Mouse (Mus musculus) layer of hippocampus, postnatal 14 days (tissue): Measurements from ENCODE around the gene Smarcal1. TPM values are rescaled to one million over a fixed set of nuclear protein-coding genes. Genes with fewer than 3 reads are reported as not detected.
A peak's percentile ranks its signal among the peaks of the same experiment; 100 is the strongest.

ENCODE experiments used
- DNase-seq, 2 experiments: peaks; one replicate each; pipeline ENCODE4 v3.0.0; 2021 to 2022; ENCODE audit warnings: low spot score in 2 of 2, mixed read lengths in 1 of 2
- long read RNA-seq, 2 experiments: library from polyadenylated mRNA; stranded (forward); transcript quantifications; one replicate each; pipeline ENCODE4 v2.0.0; 2021
- total RNA-seq, 2 experiments: library from RNA; stranded (reverse); gene quantifications; 2 replicates each; pipeline ENCODE4 v1.2.3; 2021

The Smarcal1 gene
- total RNA-seq = 10 to 100 TPM; 47.4 to 50.8 TPM
- long read RNA-seq, experiment 1, transcript Smarcal1-201 (17 exons, 3,059 nt) = major isoform, 6 of 13 reads
- long read RNA-seq, experiment 1, partial matches to known transcripts = 3 of 13 reads
- long read RNA-seq, experiment 1, other reads (novel, unspliced or antisense) = 4 of 13 reads
- long read RNA-seq, experiment 2, transcript Smarcal1-201 (17 exons, 3,059 nt) = major isoform, 7 of 17 reads
- long read RNA-seq, experiment 2, partial matches to known transcripts = 5 of 17 reads
- long read RNA-seq, experiment 2, other reads (novel, unspliced or antisense) = 4 of 17 reads

DNA sequence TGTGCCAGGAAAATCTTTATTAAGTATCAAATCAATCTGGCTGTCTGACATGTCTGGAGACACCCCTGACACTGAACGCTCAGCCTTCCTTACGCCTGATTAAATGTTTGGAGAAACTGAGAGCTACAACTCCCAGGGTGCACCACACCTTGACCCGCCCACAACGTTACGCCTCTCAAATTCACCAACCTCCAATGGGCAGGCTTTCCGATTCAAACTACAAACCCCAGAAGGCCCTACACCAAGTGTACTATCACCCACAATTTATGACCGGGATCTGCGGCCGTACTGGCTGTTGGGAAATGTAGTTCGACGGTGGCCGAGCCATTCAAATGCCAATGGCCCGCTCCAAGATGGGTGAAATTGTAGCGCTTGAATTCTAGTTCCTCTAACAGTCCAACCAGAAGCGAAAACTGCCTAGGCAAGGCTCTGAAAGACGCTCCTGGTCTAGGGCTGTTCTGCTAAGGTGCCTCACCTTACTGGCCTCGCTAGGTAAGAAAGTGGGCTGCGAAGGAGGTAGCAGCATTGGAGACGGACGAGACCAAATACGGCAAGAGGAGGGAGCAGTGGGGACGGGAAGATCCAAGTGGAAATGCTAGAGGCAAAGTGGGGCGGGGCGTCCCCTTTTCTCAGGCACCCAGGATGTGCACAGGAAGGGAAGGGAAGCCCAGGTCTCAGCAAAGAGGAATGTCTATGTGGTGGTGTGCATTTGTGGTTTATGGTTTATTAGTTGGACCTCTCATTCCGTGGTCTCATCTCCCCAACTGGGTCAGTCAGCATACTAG lies at the start of gene Smarcal1:
Smarcal1 (plus strand) TSS at position 305 of the 785 bp plus-strand sequence.
- peak; percentile 96 to 99 for DNase-seq

DNA sequence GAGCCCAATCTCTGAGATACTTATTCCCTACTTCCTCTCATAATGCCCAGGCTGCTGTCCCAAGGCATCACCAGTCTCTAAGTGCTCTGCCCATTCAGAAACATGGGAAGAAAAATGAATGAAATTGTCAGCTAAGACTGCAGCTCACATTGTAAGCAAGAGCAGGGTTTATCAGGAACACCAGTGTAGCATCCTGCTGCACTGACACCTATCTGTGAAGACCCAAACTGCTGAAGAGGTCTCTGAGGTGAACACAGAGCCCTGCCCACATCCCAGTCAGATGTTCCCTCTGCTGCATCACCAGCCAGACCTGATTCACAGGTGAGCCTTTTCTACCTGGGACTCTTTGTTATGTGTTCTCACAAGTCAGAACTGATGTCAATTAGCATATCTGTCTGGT lies 49.6 kb upstream of the Smarcal1 start:
- no peak for DNase-seq

DNA sequence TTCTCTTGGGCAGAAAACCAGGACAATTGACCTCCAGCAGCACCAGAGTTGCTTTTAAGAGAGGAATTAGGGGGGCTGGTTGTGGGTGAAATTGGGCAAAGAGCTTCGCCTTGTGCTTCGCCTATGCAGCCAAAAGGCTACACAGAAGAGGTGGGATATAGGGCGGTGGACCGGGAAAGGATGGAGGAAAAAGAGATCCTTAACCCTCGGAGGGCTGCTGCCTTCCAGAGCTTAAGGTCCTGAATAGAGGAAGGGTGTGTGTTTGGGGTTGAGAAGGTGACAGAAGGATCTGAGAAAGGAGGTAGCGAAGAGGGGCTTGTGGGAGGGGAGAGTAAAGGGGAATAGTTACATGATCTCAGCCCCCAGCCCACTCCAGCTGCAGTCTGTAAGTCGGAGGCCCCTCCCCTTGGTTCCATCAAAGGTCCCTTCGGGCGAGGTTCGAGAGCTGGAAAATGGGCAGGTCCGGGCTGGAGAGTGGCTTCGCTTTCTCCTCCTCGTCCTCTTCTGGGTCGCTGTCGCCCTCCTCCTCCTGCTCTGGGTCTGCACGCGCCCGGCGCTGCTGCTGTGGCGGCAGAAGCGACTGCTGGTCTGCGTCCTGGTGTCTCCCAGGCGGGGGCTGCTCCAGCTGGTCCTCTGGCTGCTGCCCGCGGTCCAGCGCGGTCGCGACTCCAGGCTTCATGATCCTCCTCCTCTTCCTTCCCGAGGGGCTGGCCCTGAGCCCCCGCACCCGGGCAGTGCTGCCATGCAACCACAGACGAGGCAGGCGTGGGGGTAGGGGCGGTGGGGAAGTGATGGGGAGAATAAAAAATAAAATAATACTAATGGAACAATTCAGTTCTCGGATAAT lies 47.1 kb upstream of the Smarcal1 start:
- DNase-seq = peak; percentile 28 to 39

DNA sequence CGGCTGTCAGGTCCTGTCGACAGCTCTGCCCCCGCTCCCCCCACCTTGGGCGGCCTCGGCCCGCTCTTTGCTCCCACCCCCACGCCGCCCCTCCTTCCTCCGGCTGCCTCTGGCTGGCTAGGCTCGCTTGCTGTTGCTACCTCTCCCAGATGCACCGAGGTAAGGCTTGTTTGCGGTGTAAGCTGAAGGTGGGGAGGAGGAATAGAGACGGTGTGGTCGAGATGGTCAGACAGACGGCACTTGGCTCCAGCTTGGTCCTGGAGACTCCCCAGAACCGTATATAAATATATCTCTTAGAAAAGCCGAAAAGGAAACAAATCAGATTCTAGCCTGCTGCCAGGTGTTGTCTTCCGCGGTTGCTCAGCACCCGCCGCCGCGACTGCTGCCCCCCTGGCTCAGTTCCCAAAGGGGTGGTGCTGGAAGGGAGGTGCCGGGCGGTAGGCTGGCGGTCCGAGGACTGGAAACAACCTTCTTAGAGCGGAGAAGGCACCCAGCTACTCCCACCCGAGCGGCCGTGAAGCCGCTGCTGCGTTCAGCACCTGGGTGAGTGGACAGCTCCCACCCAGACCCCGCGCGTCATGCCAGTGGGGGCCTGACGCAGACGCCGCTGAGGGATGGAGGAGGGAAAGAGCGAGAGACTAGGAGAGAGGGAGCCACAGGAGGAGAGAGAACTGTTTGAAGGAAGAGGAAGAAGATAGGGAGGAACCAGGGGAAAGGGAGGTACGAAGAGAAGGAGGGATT lies 46.3 kb upstream of the Smarcal1 start, which contains the start of gene March4:
March4 (minus strand) TSS at position 320 of the 741 bp plus-strand sequence.
- peak; percentile 70 to 76 for DNase-seq

DNA sequence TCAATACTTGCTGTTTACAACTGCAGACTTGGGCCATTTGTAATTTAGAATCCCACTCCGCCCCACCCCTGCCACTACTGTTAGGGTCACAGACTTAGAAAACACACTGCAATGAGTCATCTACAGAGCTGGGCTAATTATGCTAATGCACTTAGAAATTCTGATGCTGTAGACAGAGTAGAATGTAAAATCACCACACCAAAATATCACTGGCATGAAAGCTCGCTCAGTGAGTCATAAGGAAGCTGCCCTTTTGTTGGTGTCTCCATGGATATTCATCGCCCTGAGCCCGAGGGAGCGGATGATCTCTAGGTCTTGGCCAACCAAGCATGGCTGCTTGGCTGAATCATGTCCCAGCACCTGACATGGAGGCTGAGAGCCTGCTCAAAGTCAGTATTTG lies 44.8 kb upstream of the Smarcal1 start:
- no peak for DNase-seq

DNA sequence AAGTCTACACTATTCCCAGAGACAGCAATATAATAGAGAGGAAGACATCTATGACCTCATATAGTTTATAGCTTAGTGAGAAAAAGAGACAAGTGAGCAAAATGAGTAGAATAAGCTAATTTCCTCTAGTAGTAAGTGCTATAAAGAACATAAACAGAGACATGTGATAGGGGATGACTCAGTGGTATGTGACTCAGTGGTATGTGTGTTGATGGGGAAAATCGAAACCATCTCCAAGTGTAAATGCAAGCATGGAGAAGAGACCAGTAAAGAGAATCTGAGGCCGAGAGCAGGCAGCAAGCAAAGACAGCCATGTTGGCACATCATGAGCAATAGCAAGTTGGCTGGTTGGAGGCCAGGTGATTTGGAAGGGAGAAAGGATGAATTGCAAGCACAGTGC lies 32.7 kb upstream of the Smarcal1 start:
- DNase-seq = no peak

DNA sequence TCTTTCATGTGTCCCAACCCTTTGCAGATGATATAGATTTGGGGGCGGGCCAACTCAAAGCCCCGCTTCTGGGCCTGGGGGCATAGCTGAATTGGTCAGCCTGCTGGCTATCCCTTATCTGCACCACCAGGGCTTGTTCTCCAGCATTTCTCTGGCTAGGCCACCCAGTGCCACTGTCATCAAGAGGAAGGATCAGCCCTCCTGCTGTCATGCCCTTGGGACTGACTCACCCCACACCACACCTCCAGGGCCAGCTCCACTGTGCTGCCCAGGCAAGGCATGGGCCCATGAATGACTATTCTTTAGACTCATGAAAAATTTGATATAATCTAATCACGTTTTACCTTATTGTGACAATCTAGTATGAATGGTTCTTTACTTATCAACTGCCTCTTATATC lies 26.6 kb upstream of the Smarcal1 start:
- no peak for DNase-seq

DNA sequence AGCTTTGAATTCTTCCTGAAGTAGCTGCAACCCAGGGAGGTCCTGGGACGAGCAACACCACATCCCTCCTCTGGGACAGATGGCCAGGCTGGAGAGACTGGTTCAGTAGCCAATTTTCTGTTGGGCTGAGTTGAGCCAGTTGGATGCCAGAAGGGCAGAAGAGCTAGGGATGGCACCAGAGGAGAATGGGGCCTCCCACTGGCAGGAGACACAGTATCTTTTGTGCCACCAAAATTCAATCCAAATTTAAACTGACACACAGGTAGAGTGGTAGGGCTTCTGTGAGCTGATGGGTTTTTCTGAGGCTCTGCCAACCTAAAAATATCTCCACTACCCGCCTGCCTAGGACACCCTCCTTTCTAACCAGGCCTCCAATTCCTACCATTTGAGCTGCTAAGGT lies 24.4 kb upstream of the Smarcal1 start:
- DNase-seq = no peak

DNA sequence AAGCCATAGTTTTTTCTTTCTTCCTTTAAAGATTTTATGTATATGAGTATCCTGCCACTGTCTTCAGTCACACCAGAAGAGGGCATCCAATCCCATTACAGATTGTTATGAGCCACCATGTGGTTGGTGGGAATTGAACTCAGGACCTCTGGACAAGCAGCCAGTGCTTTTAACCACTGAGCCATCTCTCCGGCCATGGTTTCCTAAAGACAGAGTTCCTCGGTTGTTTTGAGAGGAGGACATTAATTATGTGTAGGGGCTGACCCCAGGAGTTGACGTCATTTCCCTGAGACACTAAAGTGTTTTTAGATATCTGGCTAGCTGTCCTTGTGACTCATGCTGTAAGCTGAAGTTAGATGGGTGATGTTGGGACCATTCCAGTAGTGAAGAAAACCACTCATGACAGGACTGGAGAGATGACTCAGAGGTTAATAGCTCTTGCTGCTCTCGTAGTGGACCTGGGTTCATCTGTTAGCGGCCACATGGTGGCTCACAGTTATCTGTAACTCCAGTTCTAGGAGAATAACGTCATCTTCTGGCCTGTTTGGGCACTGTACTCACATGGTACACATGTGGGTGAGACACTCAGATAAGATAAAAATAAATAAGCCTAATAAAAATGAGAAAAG lies 18.6 kb upstream of the Smarcal1 start:
- DNase-seq = no peak

DNA sequence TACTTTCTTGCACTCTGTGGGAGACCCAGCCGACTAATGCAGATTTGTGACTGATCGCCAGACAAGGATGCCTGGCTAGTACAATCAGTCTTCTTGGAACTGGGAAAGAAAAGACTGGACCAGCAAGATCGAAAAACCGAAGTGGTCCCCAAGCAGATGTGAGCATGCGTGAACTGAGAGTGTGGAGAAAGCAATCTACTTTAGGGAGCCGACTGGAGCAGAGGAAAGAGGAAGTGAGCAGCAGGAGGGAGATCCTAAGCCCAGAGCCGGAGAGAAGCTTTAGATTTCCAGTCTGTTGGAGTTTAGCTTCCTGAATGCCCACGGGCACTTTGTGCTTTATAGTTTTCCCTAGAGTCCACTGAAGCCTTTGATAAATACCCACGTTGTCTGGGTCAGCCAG lies 16.0 kb upstream of the Smarcal1 start:
- no peak for DNase-seq

DNA sequence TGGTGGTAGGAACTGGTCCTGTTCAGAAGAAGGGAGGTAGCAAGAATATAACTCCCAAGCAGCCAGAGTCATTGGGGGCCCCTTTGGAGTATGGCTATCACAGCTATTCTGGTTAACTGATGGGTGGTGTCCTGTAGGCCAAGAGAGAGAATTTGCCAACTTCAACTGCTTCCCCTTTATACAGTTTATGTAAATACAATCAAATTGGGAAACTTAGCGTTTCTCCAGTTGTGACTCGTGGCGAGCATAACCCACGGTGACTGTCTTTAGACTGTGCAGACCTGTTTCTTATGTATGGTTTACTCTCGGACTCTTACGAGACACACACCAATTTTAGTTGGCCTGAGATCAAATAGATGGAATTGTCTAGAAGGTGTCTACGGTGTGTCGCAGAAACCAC lies 14.3 kb upstream of the Smarcal1 start:
- no peak for DNase-seq

DNA sequence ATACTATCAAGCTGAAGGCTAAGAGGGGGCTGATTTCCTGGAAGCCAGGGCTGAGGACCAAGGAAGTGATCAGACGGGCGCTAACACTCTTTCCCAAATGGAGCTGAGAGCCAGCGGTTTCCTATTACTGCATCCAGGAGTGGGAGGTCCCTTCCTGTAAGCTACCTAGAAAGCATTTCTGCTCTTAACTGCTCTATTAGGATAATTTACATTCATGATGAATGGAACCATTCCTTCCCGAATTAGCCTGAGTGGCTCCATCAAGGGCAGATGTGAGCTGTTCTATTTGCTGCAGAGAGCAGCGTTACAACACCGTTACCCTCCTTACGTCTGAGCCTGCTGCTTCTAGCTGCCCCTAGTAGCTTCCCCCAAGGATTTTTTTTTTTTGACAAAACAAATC lies 9.0 kb upstream of the Smarcal1 start:
- DNase-seq = no peak

DNA sequence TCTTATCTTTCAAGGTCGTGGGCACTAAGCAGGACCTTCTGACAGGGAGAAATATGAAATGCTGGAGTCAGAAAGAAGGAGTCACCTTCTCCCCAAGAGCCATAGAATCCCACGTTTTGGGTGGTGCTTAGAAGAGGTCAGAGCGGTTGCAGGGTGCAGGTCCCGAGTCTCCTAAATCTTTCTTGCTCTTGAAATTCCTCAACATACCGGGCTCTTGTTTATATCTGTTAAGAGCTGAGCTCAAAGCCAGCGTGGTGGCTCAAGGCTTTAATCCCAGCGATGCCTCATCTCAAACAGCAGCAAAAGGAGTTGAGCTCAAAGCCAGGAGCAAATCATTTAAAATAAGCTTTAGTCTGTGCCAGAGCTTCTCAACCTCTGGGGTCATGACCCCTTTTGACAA lies 8.4 kb upstream of the Smarcal1 start:
- DNase-seq = no peak

DNA sequence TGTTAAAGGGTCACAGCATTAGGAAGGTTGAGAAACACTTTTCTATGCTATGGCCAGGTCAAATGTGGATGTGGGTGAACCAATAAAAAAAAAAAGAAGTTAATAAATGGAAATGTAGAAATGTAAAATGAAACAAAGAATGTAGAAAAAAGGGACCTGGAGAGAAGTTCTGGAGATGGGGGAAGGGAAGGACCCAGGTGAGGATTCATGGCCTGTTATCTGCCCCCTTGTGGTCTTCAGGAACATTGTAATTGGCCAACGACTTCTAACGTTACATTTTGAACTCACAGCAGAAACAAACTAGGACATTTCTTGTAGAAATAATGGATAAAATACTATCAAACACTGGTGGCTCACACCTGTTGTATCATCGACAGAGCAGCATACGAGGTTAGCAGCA lies 7.9 kb upstream of the Smarcal1 start:
- DNase-seq = no peak

DNA sequence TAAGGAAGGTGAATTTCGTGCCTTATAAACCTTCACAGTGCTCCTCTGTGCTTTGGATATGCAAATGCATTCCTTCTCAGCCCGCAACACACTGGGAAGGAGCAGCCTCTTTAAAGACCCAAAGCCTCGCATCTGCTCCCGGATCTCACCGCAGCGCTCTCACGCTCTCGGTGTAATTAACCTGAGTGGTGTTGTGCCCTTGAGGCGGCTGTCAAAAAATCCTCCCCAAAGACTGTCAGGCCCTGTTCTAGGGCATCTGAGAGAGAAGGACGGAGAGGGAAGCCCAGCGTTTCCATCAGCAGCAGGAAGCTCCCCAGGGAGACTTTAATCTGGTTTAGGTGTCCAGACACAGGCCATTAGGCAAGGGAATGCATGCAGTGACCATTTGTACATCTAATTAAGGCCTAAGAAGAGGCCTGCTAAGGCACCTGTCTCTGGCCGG lies 5.5 kb upstream of the Smarcal1 start:
- DNase-seq = no peak

DNA sequence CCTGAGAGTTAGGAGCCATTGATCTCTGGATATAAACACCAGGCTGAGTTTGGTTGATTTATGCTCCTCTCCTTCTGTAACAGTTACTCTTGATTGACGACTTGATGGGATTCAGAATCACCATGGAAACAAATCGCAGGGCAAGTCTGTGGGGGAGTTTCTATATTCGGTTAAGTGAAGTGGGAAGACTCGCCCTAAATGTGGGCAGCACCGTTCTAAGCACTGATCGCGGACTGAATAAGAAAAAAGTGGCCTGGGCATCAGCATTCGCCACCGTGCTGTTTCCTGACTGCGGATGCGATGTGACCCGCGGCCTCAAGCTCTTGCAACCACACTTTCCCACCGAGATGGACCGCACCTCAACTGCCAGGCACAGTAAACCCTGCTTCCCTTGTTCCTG lies 4.7 kb upstream of the Smarcal1 start:
- DNase-seq = no peak

DNA sequence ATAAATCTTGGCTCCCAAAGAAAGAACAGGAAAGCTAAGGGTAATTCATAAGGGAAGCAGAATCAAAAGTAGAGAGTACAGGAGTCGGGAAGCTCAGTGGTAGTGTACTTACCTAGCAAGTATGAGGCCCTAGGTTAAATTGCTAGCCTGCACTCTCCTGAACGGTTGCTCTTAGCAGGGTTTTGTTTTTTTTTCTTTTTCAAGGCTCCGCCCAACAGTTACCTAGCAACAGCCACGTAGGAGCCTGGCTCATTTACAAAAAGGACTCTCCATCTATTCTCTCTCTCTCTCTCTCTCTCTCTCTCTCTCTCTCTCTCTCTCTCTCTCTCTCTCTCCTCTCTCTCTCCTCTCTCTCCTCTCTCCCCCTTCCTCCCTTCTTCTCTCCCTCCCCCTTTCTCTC lies 4.2 kb upstream of the Smarcal1 start:
- no peak for DNase-seq

DNA sequence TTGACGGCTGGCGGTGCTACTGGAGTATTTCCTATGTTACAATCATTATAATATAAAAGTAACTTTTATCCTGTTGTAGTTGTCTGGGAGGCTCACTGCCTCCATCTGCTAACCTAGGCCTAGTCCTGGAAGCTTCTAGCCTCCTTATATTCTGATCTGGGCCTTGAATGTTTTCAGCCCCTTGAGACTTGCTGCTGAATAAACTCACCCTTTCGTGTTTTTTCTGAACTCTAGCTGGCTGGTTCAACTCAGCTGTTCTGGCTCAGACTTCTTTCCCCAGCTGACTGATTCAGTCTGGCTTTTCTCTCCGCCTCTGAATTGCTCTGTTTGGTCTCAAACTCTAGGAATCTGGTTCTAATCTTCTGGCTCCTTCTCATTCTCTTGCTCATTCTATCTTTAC lies 855 bp downstream of the Smarcal1 start:
- DNase-seq = no peak

DNA sequence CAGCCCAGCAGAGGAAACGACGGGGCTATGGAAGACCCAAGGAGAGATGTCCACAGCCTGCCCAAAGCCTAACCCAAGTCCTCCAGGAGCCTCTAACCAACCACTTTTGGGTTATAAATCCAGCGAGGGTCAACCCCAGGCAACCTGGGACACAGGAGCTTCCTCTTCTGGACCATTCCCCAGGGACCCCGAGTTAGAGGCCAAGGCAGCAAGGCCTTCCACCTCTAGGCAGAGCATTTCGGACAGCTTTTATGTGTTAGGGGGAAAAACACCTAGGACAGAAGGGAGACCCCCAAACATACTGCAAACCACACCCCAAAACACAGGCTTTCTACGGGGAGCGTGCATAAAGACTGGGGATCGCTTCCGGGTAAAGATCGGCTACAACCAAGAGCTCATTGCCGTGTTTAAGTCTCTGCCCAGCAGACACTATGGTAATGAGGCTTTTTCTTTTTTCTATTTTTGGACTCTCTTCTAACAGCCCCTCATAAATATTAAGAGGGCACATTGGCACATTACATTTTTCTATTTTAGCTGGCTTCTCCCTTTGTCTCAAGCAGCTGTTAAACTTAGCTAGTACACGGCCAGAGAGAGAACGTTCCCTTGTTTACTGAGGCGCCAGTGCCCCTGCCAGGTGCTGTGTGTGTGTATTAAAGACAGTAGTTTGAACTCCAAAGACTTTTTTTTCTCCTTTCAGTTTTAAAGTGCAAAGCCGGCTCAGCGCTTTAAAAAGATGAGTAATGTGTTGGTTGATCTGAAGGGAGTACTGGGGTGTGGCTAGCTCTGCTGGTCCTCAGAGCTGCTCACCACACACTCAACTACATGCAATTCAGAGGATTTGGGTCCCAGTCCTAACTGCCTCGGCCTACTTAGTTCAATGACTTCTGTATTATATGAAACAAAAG lies 3.2 kb downstream of the Smarcal1 start:
- DNase-seq = no peak
